Mouse (Mus musculus) E14TG2a.4 (cell line): ENCODE measurements around the gene Msx1.

ENCODE experiments used
- H3K27me3 ChIP-seq: 2 replicates; pipeline ENCODE4 v1.6.1; 2014; ENCODE audit warnings: low read length, control low read depth; ENCODE audit not compliant: insufficient read depth
- H3K36me3 ChIP-seq: 2 replicates; pipeline ENCODE4 v1.6.1; 2014; ENCODE audit warnings: low read length, control low read depth; ENCODE audit not compliant: insufficient read depth
- H3K4me1 ChIP-seq: replicated peaks from 2 replicates; pipeline ENCODE4 v1.6.1; 2014; ENCODE audit warnings: low read depth, low read length, control low read depth
- H3K4me3 ChIP-seq: replicated peaks from 2 replicates; pipeline ENCODE4 v1.5.1; 2014; ENCODE audit warnings: mild to moderate bottlenecking, low read length
- H3K9me3 ChIP-seq: 2 replicates; pipeline ENCODE4 v1.6.1; 2014; ENCODE audit warnings: low read length, control low read depth
- CTCF ChIP-seq: conservative IDR thresholded peaks from 2 replicates; pipeline ENCODE4 v1.5.1; 2014; ENCODE audit warnings: low read length
- NANOG ChIP-seq: IDR thresholded peaks from 2 replicates; pipeline ENCODE4 v1.6.1; 2014; ENCODE audit warnings: borderline replicate concordance, low read length, mixed read lengths
- POU5F1 ChIP-seq: IDR thresholded peaks from 2 replicates; pipeline ENCODE4 v1.6.1; 2014; ENCODE audit warnings: low read length, borderline replicate concordance

Gene Msx1

DNA sequence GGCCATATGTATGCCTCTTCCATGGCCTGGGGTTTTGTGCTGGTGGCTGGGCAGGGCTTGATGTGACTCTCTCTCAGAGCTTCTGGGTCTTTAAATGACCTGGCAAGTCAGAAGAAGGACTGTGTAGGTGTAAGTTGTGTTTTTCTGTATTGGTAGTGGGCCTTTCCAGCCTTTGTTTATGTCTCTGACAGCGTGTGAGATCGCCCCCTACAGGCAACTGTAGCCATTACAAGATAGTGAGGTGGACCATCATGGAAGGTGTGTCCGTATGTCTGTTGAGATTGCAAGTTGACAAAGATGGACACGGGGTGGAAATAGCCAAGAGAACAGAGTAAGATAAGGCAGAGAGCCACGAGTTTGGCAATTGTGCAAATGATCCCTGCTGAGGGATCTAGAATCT is 32.2 kb downstream of the Msx1 start:
- Histone ChIP-seq H3K27me3 (0 out of 2 replicates have a peak, but pooled peaks cover 6% of the 10 kb centered on the region), H3K4me1 (no peaks in the 10 kb centered on the region), H3K9me3 (peaks cover 1% of the 10 kb centered on the region), H3K4me3 (no peak overlapping the region), H3K36me3 (no peaks in the 10 kb centered on the region)
- TF ChIP-seq CTCF = peak; percentile 62
- TF ChIP-seq POU5F1 = no peak

DNA sequence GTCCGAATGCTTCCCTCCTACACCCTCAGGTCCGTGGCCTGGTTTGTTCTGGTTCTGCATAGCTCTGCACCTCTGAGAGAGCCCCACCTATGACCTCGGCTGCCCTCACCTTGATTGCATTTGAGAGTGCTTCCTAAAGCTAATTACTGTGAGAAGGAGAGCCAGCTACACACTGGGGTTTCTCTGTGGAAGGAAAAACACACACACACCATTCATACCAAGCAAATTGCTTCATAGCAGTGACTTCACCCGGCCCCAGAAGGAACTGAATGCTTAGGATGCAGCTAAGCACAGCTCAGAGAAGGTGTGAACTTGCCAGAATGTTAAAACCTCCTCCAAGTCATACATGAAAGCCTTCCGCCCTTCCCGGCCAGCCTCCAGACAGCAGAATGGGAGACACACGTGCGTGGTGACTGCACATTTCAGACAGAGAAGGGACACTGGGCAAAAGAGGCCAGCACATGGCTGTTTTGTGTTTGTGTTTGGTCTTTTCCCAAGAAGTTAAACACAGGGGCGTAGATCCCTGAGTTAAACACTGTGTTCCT is 39.5 kb downstream of the Msx1 start:
- TF ChIP-seq CTCF (no peak), POU5F1 (no peak)
- peaks cover 16% of the 10 kb centered on the region for H3K27me3 ChIP-seq
- no peaks in the 10 kb centered on the region for H3K4me1 ChIP-seq
- no peaks in the 10 kb centered on the region for H3K36me3 ChIP-seq
- H3K9me3 ChIP-seq = peaks cover 4% of the 10 kb centered on the region; the same call in 1 of the 2 replicates
- no peak overlapping the region for H3K4me3 ChIP-seq

DNA sequence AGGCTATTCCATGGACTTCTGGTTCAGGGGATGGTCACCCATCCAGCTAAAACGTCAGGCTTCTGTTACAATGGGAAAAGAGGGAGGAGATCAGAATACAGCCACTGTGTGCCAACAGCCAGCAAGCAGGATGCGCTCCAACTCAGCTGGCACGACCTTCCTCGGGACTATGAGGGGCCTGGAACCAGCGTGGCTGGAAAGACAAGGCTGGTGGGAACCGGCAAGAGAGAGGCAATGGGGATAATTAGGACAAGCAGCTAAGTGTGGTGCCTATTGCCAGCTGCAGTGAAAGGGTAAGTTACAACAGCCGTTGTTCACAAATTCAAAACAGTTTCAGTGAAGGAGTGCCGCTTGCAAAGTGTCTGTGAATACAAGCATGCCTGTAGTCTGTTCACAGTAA is 41.1 kb downstream of the Msx1 start:
- Histone ChIP-seq H3K36me3 (no peaks in the 10 kb centered on the region), H3K4me3 (no peak overlapping the region), H3K27me3 (peaks cover 18% of the 10 kb centered on the region), H3K9me3 (peaks cover 4% of the 10 kb centered on the region; the same call in 1 of the 2 replicates), H3K4me1 (no peaks in the 10 kb centered on the region)
- TF ChIP-seq POU5F1 (no peak), CTCF (no peak), NANOG (no peak)

DNA sequence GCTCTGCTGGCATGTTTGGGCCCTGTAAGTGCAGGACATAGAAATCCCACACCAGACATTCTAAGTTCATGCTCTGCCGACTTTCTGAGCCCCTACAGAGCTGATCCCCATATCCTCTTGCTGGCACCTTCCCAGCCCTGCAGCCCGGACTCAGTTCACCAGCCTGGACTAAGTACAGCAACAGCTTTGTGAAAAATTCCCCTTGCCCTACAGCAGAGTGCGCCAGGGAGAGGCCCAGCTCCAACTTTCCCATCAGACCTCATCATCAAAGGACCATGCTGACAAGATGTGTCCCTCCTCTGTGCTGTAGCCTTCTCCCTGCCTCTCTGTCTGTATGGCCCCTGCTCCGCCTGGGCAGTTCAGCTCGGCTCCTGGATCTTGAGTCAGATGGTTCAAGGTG is 48.7 kb downstream of the Msx1 start:
- TF ChIP-seq POU5F1 (no peak), NANOG (no peak), CTCF (no peak)

DNA sequence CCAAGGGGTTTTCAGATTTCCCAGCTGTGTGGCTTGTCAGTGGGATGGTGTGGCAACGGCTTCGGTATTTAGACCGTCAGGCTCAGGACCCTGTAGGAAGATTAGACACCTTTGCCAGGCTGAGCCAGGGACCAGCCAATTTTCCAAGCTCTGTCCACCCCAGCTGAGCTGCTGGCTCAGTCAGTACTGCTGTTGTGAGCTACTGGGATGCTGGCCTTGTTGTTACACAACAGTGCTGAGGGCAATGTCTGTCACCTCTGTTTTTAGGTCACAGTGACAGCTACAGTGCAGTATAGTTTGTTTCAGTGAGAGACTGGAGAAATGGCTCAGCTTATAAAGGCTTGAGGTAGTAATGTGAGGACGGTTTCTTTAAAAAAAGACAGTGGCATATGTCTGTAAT is 50.4 kb downstream of the Msx1 start:
- Histone ChIP-seq H3K36me3 (no peaks in the 10 kb centered on the region), H3K27me3 (peaks cover 7% of the 10 kb centered on the region; the same call in 1 of the 2 replicates), H3K9me3 (peaks cover 3% of the 10 kb centered on the region; the same call in 1 of the 2 replicates), H3K4me1 (peaks cover 15% of the 10 kb centered on the region), H3K4me3 (no peak overlapping the region)
- TF ChIP-seq NANOG = no peak
- TF ChIP-seq POU5F1 = no peak
- no peak for TF ChIP-seq CTCF

More for the DNA sequence above, 48.7 kb downstream of the Msx1 start:
- no peaks in the 10 kb centered on the region for H3K4me1 ChIP-seq
- no peaks in the 10 kb centered on the region for H3K36me3 ChIP-seq
- peaks cover 7% of the 10 kb centered on the region; the same call in 1 of the 2 replicates for H3K27me3 ChIP-seq
- H3K9me3 ChIP-seq = no peaks in the 10 kb centered on the region
- H3K4me3 ChIP-seq = no peak overlapping the region

DNA sequence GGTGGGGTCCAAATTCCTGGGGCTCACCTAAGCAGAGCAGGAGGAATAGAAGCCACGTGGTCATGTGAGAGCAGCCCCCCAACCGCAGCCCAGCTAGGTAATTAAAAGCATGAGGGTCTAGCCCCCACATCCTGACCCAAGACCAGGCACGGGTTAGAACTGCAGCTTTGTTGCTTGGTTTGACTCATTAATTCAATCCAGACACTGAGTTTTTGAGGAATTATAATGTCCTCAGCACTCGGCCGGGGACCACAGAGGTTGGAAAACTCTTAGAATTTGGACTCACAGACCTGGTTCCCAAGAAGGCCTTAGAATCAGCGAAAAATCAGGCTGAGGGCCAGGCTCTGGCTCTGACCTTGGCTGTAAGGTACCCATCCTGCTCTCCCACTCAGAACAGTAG is 53.5 kb downstream of the Msx1 start:
- no peaks in the 10 kb centered on the region for H3K36me3 ChIP-seq
- TF ChIP-seq NANOG (no peak), POU5F1 (no peak), CTCF (no peak)
- H3K4me1 ChIP-seq = peaks cover 22% of the 10 kb centered on the region
- peaks cover 35% of the 10 kb centered on the region for H3K9me3 ChIP-seq
- no peaks in the 10 kb centered on the region; the same call in 1 of the 2 replicates for H3K27me3 ChIP-seq
- no peak overlapping the region for H3K4me3 ChIP-seq
